Mouse (Mus musculus) liver, postnatal 0 days (tissue): Measurements from ENCODE around the gene Gucy2d. TPM values are rescaled to one million over a fixed set of nuclear protein-coding genes. Genes with fewer than 3 reads are reported as not detected.

ENCODE experiments used
- ATAC-seq: fragments of 200-750 bp; cut with Nextera tagmentation; 2 replicates; pipeline ENCODE4 v1.8.0; 2017; ENCODE audit warnings: mild to moderate bottlenecking, moderate library complexity
- DNase-seq: peaks from one replicate; pipeline ENCODE4 v3.0.0-alpha.2; 2016
- H3K27ac ChIP-seq: fragments of 300-500 bp; sonication (generic); 2 replicates; pipeline ENCODE4 v1.5.1; 2014; ENCODE audit warnings: antibody characterized with exemption, moderate library complexity, mild to moderate bottlenecking, low read depth
- H3K27me3 ChIP-seq: fragments of 300-500 bp; sonication (generic); 2 replicates; pipeline ENCODE4 v1.6.1; 2014; ENCODE audit warnings: low read length, control low read depth, mixed read lengths; ENCODE audit not compliant: insufficient read depth
- H3K36me3 ChIP-seq: fragments of 300-500 bp; sonication (generic); replicated peaks from 2 replicates; pipeline ENCODE4 v1.6.1; 2014; ENCODE audit warnings: mild to moderate bottlenecking, control low read depth, low read length, moderate library complexity, mixed read lengths; ENCODE audit not compliant: insufficient read depth
- H3K4me1 ChIP-seq: fragments of 300-500 bp; sonication (generic); 2 replicates; pipeline ENCODE4 v1.6.1; 2014; ENCODE audit warnings: antibody characterized with exemption, mild to moderate bottlenecking, control low read depth; ENCODE audit not compliant: insufficient read depth
- H3K4me2 ChIP-seq: fragments of 300-500 bp; sonication (generic); 2 replicates; pipeline ENCODE4 v1.6.1; 2014; ENCODE audit warnings: low read depth, mild to moderate bottlenecking, low read length, moderate library complexity, mixed read lengths
- H3K4me3 ChIP-seq: fragments of 300-500 bp; sonication (generic); 2 replicates; pipeline ENCODE4 v1.5.1; 2014; ENCODE audit warnings: low read depth, low read length
- H3K9ac ChIP-seq: fragments of 300-500 bp; sonication (generic); replicated peaks from 2 replicates; pipeline ENCODE4 v1.6.1; 2014; ENCODE audit warnings: mild to moderate bottlenecking, moderate library complexity
- H3K9me3 ChIP-seq: fragments of 300-500 bp; sonication (generic); 2 replicates; pipeline ENCODE4 v1.6.1; 2016; ENCODE audit warnings: mild to moderate bottlenecking, control low read depth, low read length, mixed read lengths
- CTCF ChIP-seq: sonication (generic); IDR thresholded peaks from 2 replicates; pipeline ENCODE4 v1.5.1; 2016; ENCODE audit warnings: antibody characterized with exemption, low read depth
- EP300 ChIP-seq: IDR thresholded peaks from 2 replicates; pipeline ENCODE4 v1.6.1; 2016; ENCODE audit warnings: antibody characterized with exemption, low read depth, mild to moderate bottlenecking
- WGBS: fragments of 180-500 bp; shearing (Covaris S2); extraction: QIAGEN DNeasy Blood & Tissue Kit; methylation state at CpG from one replicate; pipeline ENCODE4 v1.1.7; 2014; ENCODE audit not compliant: insufficient replicate concordance; 5-methylcytosine and 5-hydroxymethylcytosine counted together
- polyA plus RNA-seq: library from polyadenylated mRNA; unstranded; fragments of >200 nt; fragmentation: Nextera tagmentation; extraction: Ambion mirVana; gene quantifications from 2 replicates; pipeline ENCODE4 v1.2.1, GENCODE M21; 2015

Gucy2d gene
- polyA plus RNA-seq, 1 experiment from 2014 or later: not detected

DNA sequence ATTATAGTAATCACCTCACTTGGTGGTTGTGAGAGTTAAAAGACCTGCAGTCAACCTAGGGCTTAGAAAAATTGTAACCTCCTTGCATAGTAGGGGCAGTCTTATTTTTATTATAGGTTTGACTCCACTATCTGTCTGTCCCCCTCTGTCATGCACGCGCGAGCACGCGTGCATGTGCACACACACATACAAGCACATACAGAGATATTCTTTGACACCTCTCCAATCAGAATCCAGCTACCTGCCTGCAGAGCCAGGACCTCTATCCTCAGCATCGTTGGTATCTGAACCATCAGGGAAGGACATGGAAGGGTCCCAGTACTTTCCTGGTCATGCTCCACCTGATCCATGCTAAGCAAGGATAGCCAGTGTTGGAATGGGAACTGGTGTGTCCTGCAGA lies 50.7 kb downstream of the Gucy2d start:
- TF ChIP-seq EP300 (no peak), CTCF (no peak)
- Histone ChIP-seq H3K9me3 (no peaks in the 10 kb centered on the region), H3K9ac (peak overlapping the region; percentile 57; the same call in 1 of the 2 replicates), H3K27ac (no peak overlapping the region), H3K4me1 (peaks cover 26% of the 10 kb centered on the region), H3K36me3 (no peaks in the 10 kb centered on the region), H3K4me2 (peak overlapping the region; percentile 70), H3K27me3 (peaks cover 26% of the 10 kb centered on the region), H3K4me3 (peak overlapping the region; percentile 55)
- WGBS: 85% methylated on average over 6 of the region's 6 CpGs
- ATAC-seq (no peak), DNase-seq (no peak)

DNA sequence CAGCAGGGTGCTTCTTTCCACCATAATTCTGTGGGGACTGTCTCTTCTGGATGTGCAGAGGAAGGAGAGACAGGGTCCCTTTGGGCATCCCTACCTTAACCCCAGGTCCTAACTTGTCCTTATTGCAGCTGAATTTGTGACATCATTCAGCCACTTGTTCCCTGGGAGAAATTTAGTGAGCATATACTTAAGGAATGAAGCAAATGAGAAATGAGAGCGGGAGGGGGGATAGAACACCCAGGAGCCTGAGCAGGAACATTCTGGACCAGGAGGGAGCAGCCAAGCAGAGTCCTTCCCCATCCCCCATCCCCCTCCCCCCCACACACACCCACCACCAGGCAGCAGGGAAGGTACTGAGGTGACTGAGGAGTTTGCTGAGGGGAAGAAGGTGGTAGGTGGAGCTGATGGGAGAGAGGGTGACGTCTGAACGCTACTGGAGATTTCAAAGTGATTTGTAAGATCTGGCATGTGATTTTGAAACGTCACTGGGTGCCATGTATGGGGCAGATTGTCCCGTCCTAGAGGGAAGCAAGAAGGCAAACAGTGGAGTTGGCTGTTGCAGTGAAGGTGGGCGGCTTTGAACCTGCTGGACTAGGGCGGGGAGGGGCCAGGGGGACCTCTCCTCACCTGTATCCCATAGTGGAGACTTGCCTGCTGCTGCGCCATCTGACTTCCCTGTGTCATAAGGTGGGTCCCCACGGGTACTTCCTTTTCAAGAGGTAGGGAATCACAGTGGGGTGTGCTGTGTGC lies 51.4 kb downstream of the Gucy2d start:
- TF ChIP-seq EP300 (no peak), CTCF (no peak)
- Histone ChIP-seq H3K4me3 (peak overlapping the region; percentile 55), H3K4me1 (peaks cover 26% of the 10 kb centered on the region), H3K27ac (no peak overlapping the region), H3K9me3 (no peaks in the 10 kb centered on the region), H3K9ac (0 out of 2 replicates have a peak overlapping the region, but pooled peaks have one; percentile 10), H3K4me2 (peak overlapping the region; percentile 70), H3K36me3 (no peaks in the 10 kb centered on the region), H3K27me3 (peaks cover 26% of the 10 kb centered on the region)
- WGBS: 48% methylated on average over 9 of the region's 9 CpGs
- DNase-seq (no peak), ATAC-seq (no peak)

DNA sequence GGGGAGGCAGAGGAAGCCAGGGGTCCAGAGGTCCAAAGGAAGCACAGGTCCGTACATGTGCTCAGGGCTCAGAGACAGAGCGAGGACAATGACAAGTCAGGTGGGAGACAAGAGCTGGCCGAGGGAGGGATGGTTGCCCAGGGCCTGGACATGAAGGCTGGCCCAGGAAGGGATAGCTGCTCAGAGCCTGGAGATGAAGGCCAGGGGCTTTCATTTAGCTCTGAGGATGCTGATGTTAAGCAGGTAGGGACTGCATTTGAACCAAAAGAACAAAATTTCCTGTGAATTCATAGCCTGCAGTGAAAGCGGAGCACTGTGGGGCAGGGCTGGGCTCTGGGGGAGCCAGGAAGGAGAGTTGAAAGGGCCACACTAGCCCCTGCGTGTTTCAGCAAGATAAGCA lies 52.1 kb downstream of the Gucy2d start:
- TF ChIP-seq CTCF (no peak), EP300 (no peak)
- Histone ChIP-seq H3K4me2 (peak overlapping the region; percentile 70), H3K36me3 (no peaks in the 10 kb centered on the region), H3K9ac (peak overlapping the region; percentile 34), H3K4me3 (peak overlapping the region; percentile 55), H3K4me1 (peaks cover 26% of the 10 kb centered on the region), H3K27ac (no peak overlapping the region), H3K27me3 (peaks cover 26% of the 10 kb centered on the region), H3K9me3 (no peaks in the 10 kb centered on the region)
- no peak for ATAC-seq
- no peak for DNase-seq
- 55% methylated on average over 5 of the region's 5 CpGs for WGBS

DNA sequence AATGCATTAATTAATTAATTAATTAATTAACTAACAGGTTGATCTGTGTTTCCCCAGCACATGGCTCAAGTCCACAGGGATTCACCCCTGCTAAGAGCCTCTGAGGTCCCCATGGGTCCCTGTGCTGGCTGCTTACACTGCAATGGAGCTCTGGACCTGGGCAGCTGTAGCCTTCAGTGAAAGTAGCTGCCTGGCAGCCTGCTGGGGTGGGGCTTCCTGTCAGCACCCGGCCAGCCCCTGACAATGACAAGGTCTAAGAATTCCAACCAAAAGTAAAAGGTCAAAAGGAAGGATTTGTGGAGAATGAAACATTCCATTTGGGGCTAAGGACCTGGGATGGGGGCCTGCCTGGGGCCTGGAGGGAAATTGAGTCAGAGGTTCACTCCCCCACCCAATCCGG lies 53.1 kb downstream of the Gucy2d start:
- DNase-seq (no peak), ATAC-seq (no peak)
- 48% methylated on average over 2 of the region's 2 CpGs for WGBS
- Histone ChIP-seq H3K27me3 (peaks cover 26% of the 10 kb centered on the region), H3K36me3 (no peaks in the 10 kb centered on the region), H3K9ac (no peak overlapping the region), H3K4me2 (peak overlapping the region; percentile 70), H3K27ac (no peak overlapping the region), H3K4me3 (no peak overlapping the region), H3K9me3 (no peaks in the 10 kb centered on the region), H3K4me1 (peaks cover 26% of the 10 kb centered on the region)
- TF ChIP-seq EP300 (no peak), CTCF (no peak)

DNA sequence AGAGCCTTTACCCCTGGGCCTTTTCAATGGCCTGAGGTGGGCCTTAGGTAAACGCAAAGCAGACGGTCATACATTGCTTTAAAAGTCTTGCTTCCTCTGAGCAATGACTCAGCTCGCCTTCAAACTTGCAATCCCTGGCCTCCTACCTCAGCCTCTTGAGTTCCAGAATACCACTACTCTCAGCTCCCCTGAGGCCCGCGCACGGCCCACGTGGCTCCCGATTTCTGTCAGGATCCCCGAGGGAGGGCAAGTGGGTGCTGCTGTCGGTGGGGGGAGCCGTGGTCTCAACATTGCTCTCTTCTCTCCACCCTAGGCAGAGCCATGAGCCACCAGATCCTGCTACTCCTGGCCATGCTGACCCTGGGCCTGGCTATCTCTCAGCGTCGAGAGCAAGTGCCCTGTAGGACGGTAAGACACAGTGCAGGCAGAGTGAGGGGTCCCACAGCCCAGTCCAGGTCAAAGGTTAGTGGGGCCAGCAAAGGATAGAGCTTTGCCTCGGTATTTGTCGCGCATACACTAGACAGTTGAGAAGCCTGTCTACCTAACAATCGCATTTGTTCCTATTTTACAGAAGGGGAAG lies 53.8 kb downstream of the Gucy2d start:
- WGBS: 46% methylated on average over 18 of the region's 18 CpGs
- Histone ChIP-seq H3K27ac (no peak overlapping the region), H3K4me1 (peaks cover 23% of the 10 kb centered on the region), H3K9me3 (no peaks in the 10 kb centered on the region), H3K4me3 (no peak overlapping the region), H3K36me3 (no peaks in the 10 kb centered on the region), H3K4me2 (peak overlapping the region; percentile 70; the same call in 1 of the 2 replicates), H3K27me3 (peaks cover 19% of the 10 kb centered on the region), H3K9ac (no peak overlapping the region; the same call in 1 of the 2 replicates)
- ATAC-seq: no peak
- TF ChIP-seq CTCF: peak; percentile 16; the same call in 1 of the 2 replicates
- no peak for TF ChIP-seq EP300
- no peak for DNase-seq

DNA sequence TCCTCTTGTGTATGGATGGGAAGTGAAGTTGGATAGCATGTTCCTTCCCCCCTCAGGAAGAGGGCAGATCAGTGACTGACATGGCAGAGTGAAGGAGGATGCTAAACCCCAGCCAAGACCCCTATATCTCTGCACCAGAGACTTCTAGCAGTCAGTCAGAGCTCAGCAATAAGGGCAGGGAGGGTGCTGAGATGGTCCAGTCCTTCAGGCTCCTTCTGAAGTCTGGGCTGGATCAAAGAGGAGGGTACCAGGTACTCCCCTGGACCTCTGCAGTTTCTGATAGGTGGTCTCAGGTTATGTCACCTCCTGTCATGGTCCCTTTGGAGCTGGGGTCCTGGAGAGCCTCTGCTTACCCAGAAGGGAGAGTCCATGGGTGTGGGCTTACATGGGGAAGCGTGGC lies 55.4 kb downstream of the Gucy2d start:
- Histone ChIP-seq H3K4me3 (no peak overlapping the region), H3K4me2 (no peak overlapping the region), H3K27ac (no peak overlapping the region), H3K9me3 (no peaks in the 10 kb centered on the region), H3K4me1 (peaks cover 16% of the 10 kb centered on the region; the same call in 1 of the 2 replicates), H3K36me3 (no peaks in the 10 kb centered on the region), H3K9ac (no peak overlapping the region), H3K27me3 (peaks cover 11% of the 10 kb centered on the region)
- ATAC-seq: no peak
- 65% methylated on average over 1 of the region's 1 CpGs for WGBS
- no peak for DNase-seq
- TF ChIP-seq CTCF: no peak
- TF ChIP-seq EP300: no peak
